Mouse (Mus musculus) thymus, adult 18-20 months (tissue): ENCODE results near the gene Eif4enif1.
A peak's percentile ranks its signal among the peaks of the same experiment; 100 is the strongest.
"Not testable (repeated sequence)": the region's sequence is repeated elsewhere in the genome, so short reads cannot be mapped to it uniquely, and the experiment has no call there.

ENCODE experiments used
- DNase-seq, 2 experiments: peaks; one replicate each; pipeline ENCODE4 v3.0.0; 2022; ENCODE audit warnings: mixed read lengths in 2 of 2

The Eif4enif1 gene

DNA sequence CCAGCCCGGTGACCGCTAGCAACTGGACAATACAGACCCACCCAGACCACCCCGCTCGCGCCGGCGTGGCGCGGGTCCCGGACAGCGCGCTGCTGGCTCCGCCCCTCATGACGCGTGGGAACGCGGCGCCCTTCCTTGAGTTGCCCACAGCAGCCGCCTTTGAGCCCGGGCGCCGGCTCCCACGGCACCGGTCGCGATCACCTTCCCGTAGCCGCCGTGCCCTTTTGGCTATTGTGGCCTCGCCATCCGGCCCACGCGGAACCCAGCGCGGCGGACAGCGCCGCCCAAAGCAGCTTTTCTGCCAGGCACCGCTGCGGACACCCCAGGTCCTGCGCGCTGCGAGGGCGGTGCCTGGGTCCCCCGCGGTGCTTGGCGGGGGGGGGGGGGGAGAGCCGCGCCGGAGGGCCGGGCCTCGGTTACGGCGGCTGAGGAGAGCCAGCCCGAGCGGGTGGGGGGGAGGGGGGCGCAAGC, at the start of gene Eif4enif1:
TSS of gene Eif4enif1 (plus strand) at position 162 of the 471 bp plus-strand sequence.
- DNase-seq: peak; percentile 74 to 81

DNA sequence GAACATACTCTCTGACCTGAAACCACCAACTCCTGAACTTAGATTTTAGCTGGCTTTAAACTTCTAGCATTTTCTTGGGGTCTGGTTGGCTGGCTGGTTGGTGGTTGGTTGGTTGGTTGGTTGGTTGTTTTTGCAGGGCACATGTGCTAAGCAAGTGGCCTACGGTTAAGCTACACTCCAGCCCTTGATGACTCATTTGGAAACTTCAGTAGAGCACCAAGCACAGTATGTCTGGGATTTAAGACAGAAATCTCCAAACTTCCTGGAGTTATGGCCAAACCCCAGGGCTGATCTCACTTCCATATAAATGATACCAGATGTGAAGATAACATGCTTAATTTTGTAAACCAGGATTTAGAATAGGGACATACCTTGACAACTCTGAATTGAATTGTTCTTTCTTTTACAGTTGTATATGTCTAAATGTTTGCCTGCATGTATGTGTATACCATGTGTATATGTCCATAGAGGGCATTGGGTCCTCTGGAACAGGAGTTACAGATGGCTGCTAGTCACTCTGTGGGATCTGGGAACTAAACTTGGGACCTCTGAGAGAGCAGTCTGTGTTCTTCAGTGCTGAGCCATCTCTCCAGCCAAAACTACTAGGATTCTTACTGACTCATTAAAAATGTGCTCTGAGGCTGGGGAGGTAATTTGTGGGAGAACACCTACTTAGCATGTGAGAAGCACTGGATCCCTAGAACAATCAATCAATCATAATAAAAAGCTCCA, 48.4 kb upstream of the Eif4enif1 start:
- peak; percentile 33 to 65 for DNase-seq

DNA sequence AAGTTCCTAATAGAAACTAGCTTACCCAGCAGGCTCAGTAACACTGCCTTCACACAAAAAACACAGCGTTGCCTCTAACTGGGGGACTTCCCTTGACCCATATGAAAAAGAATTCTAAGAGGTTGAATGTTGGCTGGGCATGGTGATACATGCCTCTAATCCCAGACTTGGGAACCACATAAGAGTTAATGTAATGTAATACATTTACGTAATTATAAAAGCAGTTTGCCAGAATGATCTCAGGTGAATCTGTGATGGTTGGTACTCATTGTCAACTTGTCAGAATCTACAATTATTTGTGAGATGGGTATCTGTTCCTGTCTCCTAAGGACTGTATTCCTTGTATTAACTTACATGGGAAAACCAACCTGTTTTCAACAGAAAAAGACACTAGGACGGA, 45.2 kb upstream of the Eif4enif1 start:
- not testable (repeated sequence) for DNase-seq

DNA sequence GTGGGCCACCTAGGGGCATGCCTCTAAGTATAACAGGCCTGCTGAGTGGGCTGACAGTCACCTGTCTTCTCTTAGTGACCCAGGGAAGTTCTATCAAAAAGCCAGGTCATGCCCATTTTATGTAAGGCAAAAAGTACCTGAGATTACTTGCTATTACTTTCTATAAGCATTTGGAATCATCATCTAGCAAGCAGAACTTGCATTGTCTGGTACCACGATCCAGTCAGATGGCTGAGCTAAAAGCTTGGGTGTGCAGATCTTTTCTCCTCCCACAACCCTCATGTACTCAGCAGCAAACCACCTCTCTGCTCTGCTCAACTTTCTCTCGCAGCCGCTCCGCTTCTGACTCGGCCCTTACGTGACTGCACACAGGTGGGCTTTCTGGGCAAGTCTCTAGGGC, 44.2 kb upstream of the Eif4enif1 start:
- DNase-seq: not testable (repeated sequence)

DNA sequence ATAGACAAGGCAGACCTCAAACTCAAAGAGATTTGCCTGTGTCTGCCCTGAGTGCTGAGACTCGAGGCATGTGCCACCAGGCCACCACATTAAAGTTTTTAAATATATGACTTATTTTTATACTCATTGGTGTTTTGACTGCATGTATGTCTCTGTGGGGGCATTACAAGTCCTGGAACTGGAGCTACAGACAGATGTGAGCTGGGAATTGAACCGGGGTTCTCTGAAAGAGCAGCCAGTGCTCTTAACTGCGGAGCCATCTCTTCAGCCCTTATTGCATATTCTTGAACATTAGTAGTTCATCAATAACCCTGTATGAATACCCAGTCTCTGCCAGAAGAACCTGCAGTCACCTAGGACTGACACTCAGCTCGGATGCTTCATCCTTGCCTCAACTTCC, 43.4 kb upstream of the Eif4enif1 start:
- DNase-seq: not testable (repeated sequence)

DNA sequence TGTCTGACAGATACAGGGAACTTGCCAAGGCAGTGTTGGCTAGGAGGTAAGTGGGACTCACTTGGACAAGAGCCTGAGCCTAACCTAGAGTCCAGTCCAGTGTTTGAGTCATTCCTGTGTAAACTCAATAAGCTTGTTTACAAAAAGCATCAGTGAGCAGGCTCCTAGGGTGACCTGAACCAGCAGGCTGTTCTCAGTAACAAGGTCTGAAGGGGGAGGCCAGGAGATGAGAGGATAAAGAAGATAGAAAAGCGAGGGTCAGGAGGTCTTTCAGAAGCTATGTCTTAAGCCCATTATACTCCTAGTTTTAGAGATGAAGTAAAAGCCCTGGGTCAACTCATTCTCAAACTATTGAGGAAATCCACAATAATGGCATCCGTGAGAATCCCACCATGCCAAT, 40.8 kb upstream of the Eif4enif1 start:
- DNase-seq: peak in 1 of 2 experiments; percentile 69

DNA sequence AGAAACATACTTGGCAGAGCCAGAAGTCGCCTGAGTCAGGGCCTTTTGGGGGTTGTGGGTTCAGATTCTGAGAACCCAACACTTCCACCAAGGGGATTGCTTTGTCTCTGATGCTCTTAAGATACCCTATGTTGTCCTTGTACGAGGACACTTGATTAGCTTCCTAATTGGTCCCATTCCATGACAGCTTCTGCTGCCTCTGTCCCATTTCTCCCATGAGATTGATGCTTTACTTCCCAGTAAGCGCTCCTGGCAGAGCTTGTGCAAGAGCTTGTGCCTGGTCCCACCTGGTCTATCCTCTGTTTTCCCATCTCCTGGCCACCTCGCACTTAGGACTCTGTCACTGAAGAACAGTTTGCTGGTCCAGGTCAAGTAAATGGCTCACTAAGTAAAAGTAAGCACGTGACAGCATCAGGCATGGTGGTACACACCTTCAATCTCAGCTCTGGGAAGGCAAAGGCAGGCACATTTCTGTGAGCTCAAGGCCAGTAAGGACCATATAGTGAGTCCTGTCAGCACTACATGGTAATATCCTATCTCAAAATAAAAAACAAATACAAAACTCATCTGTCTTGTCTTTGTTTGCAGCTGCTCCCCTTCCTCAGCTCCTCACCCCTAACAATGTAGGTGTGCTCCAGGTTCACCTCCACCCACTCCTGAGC, 39.8 kb upstream of the Eif4enif1 start:
- DNase-seq: peak; percentile 46 to 69

DNA sequence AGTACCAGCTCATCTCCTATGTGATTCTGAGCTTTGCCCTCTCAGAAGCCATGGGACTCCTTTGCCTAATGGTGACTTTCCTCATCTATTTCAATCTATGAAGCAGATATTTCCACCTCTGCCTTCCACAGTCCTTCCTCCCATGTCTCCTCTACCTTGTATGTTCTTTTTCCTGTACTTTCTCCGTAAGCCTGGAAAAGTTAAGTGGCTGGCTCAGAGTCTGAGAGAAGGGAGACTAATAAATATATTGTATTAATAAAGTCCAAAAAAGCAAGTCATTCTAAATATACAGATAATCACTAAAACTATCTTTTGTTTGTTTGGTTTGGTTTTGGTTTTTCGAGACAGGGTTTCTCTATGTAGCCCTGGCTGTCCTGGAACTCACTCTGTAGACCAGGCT, 39.1 kb upstream of the Eif4enif1 start:
- peak in 1 of 2 experiments; percentile 34 for DNase-seq

DNA sequence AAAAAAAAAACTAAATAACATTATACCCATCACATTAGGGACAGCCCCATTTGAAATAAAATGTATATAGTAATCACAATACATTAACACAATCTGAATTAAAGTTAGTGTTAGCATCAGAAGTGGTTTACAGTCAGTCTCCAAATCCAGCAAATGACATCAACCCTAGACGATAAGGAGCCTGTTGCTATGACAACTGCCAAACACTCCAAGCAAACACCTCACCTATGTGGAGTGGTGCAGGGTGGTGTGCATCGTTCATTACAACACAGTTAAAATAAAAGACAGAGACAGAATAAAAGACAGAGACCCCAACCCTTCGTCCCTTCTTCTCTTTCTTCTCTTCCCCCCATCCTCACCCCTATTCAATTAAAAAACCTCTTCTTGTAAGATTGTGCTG, 38.5 kb upstream of the Eif4enif1 start:
- DNase-seq: not testable (repeated sequence)

DNA sequence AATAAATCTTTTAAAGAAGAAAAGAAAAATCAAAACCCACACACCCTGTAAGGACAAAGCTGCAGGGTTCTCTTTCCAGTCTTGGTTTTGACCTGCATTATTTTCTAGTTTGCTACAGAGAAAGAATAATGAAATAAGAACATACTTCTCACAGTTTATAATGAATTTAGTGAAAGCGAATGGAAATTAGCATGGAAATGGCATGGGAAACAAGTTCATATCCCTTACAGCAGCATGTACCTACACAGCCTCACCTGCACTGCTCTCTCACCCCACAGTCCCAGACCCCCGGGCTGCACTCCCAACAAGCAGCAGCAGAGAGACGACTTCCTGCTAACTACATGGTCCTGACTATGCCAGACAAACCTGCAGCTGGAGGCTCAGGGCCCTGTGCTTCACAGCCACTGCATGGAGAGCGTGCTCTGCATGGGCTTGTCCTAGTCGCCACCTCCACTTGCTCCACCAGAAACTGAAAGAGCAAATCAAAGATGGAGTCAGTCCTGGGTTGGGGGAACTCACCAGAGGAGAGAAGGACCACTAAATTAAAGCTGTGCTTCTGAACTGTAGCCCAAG, 36.9 kb upstream of the Eif4enif1 start:
- not testable (repeated sequence) for DNase-seq

DNA sequence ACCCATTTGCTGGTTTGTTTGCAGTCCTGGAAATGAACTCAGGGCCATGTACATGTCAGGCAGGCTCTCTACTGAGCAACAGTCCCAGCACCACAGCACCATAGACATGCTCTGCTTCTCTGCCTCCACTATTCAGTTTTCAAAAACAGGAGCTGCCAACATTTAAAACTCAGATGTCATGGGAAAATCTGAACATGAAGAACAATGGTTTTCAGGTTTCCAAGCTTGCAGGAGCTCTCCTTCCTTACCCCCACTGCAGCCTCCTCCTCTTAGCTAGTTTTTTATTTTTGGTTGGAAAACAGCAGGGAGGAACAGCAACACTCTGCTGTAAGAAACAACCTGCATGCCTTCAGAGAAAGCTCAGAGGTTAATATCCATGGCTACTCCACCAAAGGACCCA, 35.9 kb upstream of the Eif4enif1 start:
- not testable (repeated sequence) for DNase-seq

DNA sequence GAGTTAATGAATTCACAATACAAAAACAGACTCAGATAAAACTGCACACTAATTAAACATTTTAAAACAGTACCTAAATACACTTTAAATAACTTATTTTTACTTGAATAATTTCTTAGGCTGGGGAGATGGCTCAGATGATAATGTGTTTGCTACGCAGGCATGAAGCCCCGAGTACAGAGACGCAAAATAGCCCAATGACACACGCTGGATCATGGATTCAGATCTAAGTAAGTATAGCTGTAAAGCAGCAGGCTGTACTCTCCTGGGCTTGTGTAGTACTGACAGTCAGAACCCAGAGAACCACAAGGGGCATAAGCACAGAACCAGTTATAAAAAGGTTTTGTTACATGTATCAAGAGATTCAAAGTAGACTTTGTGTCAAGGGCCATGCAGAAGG, 35.1 kb upstream of the Eif4enif1 start:
- DNase-seq: not testable (repeated sequence)

DNA sequence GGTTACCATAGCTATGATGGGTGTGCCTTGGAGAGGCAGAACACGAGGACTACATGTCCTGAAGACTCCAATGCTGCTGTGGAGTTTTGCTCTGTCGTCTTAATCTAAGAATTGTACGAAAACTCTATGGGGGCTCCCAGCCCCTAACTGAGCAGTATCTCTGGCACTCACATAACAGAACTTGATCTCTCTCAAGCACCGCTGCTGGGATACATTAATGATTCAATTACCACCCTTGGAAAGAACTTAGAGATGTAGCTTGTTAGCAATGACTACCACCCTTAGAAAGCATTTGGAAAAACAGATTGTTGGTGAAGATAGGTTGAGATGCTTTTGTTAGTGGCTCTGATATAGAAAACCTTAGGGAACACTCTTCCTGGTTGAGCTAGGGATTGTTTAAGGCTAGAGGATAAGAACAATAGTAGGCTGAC, 34.6 kb upstream of the Eif4enif1 start:
- peak in 1 of 2 experiments; percentile 52 for DNase-seq

DNA sequence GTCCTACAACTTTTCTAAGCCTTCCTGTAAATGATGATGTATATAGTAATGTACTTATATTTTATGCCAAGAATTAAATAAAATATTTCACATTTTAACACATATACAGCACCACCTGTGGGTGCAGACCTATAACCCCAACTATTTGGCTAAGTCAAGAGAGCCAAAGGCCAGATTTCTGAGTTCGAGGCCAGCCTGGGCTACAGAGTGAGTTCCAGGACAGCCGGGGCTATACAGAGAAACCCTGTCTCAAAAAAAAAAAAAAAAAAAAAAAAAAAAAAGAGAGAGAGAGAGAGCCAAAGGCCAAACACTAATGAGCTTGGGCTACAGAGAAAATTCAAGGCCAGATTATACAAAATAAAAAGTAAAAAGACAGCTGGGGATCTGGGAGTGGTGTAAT, 33.1 kb upstream of the Eif4enif1 start:
- DNase-seq: peak in 1 of 2 experiments; percentile 57

DNA sequence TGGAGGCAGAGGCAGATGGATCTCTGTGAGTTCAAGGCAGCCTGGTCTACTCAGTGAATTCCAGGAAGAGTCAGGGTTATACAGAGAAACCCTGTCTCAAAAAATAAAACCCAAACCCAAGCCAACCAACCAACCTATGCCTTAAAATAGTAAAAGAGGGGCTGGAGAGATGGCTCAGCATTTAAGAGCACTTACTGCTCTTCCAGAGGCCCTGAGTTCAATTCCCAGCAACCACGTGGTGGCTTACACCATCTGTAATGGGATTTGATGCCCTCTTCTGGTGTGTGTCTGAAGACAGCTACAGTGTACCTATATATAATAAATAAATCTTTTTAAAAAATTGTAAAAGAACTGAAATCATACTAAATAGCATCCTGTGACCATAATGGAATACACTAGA, 30.3 kb upstream of the Eif4enif1 start:
- peak in 1 of 2 experiments; percentile 60 for DNase-seq

DNA sequence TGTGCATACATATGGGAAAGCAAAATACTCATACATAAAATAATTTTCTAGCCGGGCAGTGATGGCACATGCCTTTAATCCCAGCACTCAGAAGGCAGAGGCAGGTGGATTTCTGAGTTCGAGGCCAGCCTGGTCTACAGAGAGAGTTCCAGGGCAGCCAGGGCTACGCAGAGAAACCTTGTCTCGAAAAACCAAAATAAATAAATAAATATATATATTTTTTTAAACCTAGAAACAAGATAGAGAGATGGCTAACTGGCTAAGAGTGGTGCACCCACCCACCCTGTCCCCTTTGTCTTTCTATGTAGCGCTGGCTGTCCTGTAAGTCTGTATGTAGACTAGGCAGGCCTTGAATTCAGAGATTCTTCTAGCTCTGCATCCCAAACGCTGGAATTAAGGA, 29.7 kb upstream of the Eif4enif1 start:
- DNase-seq: not testable (repeated sequence)

DNA sequence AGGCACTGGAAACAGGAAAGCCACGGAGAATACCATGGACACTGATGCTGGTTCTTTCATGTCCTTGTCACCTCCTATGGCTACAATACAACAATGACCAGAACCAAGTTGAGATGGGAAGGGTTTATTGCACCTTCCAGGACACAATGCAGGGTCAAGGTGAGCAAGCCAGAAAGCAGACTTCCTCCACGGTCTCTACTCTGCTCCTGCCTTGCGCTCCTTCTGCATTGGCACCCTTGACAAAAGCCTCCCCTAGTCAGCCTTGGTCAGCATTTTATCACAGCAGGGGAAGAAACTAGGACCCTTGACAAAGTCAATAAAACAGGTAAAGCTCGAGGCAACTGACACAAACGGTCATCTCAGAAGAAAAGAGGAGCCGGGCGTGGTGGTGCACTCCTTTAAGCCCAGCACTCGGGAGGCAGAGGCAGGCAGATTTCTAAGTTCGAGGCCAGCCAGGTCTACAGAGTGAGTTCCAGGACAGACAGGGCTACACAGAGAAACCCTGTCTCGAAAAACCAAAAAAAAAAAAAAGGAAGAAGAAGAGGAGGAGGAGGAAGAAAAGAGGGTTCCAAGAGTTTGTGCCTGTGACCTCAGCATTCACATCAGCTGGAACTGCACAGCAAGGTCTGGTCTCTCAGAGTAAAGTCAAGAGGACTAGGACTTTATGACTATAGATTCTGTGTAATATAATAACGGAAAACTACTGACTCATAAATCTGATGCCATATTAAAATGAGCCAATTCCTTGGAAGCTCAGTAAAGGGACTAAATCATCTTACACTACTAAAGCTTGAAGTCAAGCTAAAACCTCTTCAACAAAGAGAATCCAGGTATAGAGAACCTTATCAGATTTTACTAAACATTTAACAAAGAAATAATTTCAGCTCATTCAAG, 28.5 kb upstream of the Eif4enif1 start:
- peak; percentile 49 to 72 for DNase-seq

DNA sequence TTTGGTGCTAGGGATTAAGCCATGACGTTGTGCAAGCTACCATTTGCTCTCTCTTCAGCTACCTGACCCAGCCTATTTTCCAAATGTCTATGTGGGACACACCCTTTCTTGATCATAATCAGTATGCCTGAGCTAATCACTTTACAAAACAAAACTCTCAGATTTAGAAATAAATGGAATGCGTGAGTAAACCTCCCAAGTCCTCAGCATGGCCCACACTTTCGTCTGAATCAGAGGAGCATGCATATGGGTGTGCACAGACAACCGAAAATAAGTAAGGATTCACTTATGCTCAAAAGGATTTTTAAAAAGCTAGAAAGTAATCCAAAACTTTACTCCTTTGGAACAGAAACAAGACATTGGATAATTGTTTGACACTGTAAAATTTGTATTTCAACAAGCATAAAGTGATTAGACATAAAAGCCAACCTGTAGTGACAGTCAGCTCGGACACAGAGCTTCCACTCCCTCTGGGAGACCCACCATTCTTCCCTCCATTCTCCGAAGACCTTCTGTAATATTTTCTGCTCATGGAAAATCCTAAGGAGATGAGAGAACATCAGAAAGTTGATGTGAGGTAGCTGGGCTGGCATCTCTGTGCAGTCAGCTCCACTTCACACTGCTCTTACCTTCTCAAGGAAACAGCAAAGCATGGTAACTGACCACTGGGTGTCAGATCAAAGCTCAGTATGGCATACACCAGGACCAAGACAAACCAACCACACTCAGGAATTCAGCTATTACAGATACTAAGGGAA, 23.0 kb upstream of the Eif4enif1 start:
- DNase-seq: peak in 1 of 2 experiments; percentile 54

DNA sequence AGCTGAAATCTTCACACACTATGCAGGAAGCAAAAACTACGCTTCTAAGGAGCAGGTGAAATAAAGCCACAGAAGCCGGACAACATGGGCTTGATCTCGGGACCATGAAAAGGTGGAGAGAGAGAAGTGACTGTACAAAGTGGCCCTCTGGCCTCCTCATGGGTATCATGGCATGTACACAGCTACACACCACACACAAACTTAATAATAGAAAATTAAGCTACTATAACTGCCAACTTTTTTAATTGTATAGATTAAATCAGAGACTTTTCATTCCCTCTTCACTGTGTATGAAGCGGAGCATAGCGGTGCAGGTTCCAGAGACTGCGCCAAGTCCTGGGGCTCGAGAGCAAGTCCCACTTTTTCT, 22.5 kb upstream of the Eif4enif1 start:
- peak in 1 of 2 experiments; percentile 41 for DNase-seq

DNA sequence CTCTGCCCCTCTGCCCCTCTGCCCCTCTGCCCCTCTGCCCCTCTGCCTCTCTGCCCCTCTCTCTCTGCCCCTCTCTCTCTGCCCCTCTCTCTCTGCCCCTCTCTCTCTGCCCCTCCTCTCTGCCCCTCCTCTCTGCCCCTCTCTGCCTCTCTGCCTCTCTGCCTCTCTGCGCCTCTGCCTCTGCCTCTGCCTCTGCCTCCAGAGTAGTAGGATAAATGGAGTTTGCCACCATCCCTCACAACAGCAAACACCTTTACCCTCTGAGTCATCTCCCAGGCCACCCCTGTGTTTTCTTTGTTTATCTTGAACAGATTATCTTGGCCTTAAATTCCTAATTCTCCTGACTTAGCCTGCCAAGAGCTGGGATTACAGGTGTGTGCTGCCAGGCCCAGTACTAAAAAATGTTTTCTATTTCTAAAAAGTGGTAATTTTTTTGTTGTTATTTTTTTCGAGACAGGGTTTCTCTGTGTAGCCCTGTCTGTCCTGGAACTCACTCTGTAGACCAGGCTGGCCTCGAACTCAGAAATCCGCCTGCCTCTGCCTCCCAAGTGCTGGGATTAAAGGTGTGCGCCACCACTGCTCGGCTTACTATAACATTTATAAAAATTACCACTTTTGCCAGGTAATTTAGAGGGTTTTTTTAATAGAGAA, 21.6 kb upstream of the Eif4enif1 start:
- not testable (repeated sequence) for DNase-seq

DNA sequence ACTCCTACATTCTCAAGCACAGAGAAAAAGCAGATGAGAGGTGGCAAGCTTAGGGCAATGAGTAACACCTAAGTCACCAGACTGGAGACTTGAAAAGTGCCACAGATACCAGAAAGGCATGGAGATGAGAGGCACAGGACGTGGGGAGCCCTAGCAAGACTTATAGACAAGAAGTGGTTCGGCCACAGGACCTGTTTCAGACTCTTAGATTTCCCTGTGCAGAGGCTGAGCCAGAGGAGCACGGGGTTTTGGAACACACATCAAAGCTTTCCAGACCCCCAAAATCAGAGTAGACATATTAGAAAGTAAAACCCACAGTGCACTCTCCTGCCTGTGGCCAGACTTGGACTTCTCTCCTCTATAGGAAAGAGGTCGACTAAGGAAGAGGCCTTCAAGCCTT, 20.9 kb upstream of the Eif4enif1 start:
- peak; percentile 62 to 74 for DNase-seq
